Comparison of ENCODE assay signal across 24 mouse cellular contexts in the genomic region with DNA sequence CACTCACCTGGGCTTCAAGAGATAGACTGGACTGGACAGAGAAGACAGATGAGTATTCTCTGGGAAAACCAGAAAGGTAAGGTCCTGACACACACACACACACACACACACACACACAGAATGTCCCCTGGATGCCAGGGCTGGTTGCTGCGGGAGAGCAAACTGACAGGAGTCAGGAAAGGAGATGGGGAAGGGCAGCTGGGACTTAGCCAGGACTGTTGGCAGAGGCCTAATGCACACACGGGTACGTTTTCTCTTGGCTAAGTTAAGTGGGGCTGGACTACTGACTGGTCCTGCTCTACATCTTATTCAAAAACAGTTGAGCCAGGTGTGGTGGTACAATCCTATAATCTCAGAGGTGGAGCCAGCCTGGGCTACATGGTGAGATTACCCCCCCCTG. TPM values are rescaled to one million over a fixed set of nuclear protein-coding genes. Genes with fewer than 3 reads are reported as not detected.
DNase-seq lines count a peak whose midpoint lies in the region; TF ChIP-seq lines count a peak whose summit lies in the region.
"Had no signal": no experiment of that assay in that cellular context is flagged by ENCODE, and none has a peak within 500 bp of the region (broad histone marks: within the 10 kb centered on the region; RNA-seq: fewer than 3 reads in every experiment).

No protein-coding gene starts in this region.

- no peaks in the 10 kb centered on the region for H3K27me3 ChIP-seq in heart, adult 2 months (ENCODE audit: control insufficient read depth, insufficient read depth, low read length)
- no peaks in the 10 kb centered on the region for H3K27me3 ChIP-seq in myocyte (ENCODE audit: control insufficient read depth, insufficient read depth, insufficient read length)
- H3K27me3 ChIP-seq: embryonic facial prominence, embryonic 15.5 days had no signal

- no peak for TF ChIP-seq POLR2A in heart, adult 2 months (IDR thresholded peaks at IDR 0.05; ENCODE audit: insufficient read depth, low read depth, low read length)
- TF ChIP-seq POLR2A in myocyte (IDR thresholded peaks at IDR 0.05; ENCODE audit: insufficient read length, low read depth), result no peak

- TF ChIP-seq CTCF in heart, adult 2 months (IDR thresholded peaks at IDR 0.05), result no peak

- peaks cover 4% of the 10 kb centered on the region for H3K4me1 ChIP-seq in heart, adult 2 months (ENCODE audit: control insufficient read depth, insufficient read depth, low read length)
- H3K4me1 ChIP-seq: forebrain, embryonic 12.5 days had no signal

- TF ChIP-seq EP300 in heart, adult 2 months (IDR thresholded peaks at IDR 0.05; ENCODE audit: insufficient read depth, low read depth, low read length), result no peak

- H3K4me2 ChIP-seq in myocyte (ENCODE audit: low read depth), result no peak overlapping the region
- H3K4me2 ChIP-seq: embryonic facial prominence, embryonic 13.5 days; embryonic facial prominence, embryonic 15.5 days; forebrain, embryonic 12.5 days had no signal

- H3K4me3 ChIP-seq in heart, adult 2 months, result no peak overlapping the region
- H3K4me3 ChIP-seq in myocyte, result no peak overlapping the region
- H3K4me3 ChIP-seq: embryonic facial prominence, embryonic 13.5 days; embryonic facial prominence, embryonic 15.5 days; erythroblast, embryonic 14.5 days; forebrain, embryonic 10.5 days; forebrain, embryonic 12.5 days had no signal

- no peaks in the 10 kb centered on the region for H3K79me2 ChIP-seq in heart, adult 2 months (replicated peaks; ENCODE audit: control insufficient read depth, insufficient read depth, low read length)
- H3K79me2 ChIP-seq in myocyte (ENCODE audit: control insufficient read depth, insufficient read depth), result peaks cover 5% of the 10 kb centered on the region

- WGBS in heart, adult 2 months, result 51% methylated on average over 3 of the region's 3 CpGs

- H3K36me3 ChIP-seq in heart, adult 2 months (ENCODE audit: control insufficient read depth, insufficient read depth, low read length), result no peaks in the 10 kb centered on the region
- H3K36me3 ChIP-seq in myocyte (ENCODE audit: control insufficient read depth, insufficient read depth), result peaks cover 15% of the 10 kb centered on the region

- H3ac ChIP-seq in myocyte (ENCODE audit: control insufficient read depth, insufficient read length), result no peak overlapping the region

- DNase-seq in cerebellum, postnatal 14 days, result peak; percentile 53 to 58
- DNase-seq in cerebellum, adult 8-10 months, result no peak
- peak; percentile 87 for DNase-seq in heart, adult 11 months
- DNase-seq in heart, adult 2 months, result no peak
- DNase-seq in frontal cortex, postnatal 25 days (ENCODE audit: low spot score in 2 of 2), result no peak
- DNase-seq: adrenal gland, adult 2 months; adrenal gland, postnatal 10 days; adrenal gland, postnatal 25 days; cerebellum, adult 11 months; cerebellum, adult 2 months; cerebellum, adult 9-11 months; cerebellum, postnatal 36 days; embryo, embryonic 11 days had no signal

- H3K27ac ChIP-seq in heart, adult 2 months, result no peak overlapping the region
- H3K27ac ChIP-seq: forebrain, embryonic 12.5 days had no signal

- intact Hi-C loops in heart, adult 2 months (cut with DNase I), result loop anchor here (5.0 kb wide), 2 partner anchors 116 to 131 kb away; no protein-coding TSS in a partner anchor

- no peak overlapping the region for H3K9ac ChIP-seq in heart, adult 2 months (ENCODE audit: low read depth, low read length)
- H3K9ac ChIP-seq: embryonic facial prominence, embryonic 13.5 days; embryonic facial prominence, embryonic 15.5 days; forebrain, embryonic 12.5 days had no signal

TF ChIP-seq in myocyte, 11 proteins besides CTCF, POLR2A, EP300 and RAD21:
- TF ChIP-seq POLR2AphosphoS2 (IDR thresholded peaks at IDR 0.05; ENCODE audit: insufficient read length, low read depth), result no peak
- no peak for TF ChIP-seq E2F4 (IDR thresholded peaks at IDR 0.05; ENCODE audit: insufficient read depth)
- peak in 1 of 3 experiments; percentile 39 for TF ChIP-seq MYOG (IDR thresholded peaks at IDR 0.05; ENCODE audit: control insufficient read depth in 1 of 3, insufficient read depth in 1 of 3, insufficient read length in 2 of 3, low read depth in 2 of 3)
- TF ChIP-seq MYOD1 (IDR thresholded peaks at IDR 0.05; ENCODE audit: control insufficient read depth in 1 of 3, insufficient read length in 2 of 3, low read depth in 2 of 3), result peak in 2 of 3 experiments; percentile 34 to 67
- TF ChIP-seq REST (IDR thresholded peaks at IDR 0.05; ENCODE audit: insufficient read depth, insufficient read length), result no peak

RNA-seq across cellular contexts. Expression of a gene that starts 0.6 kb away (rescaled TPM):
- total RNA-seq in heart, adult 2 months (2021), result under 1 TPM; 0.20 to 0.42 TPM
- not detected in 2 replicates for polyA plus RNA-seq in heart, adult 2 months (2012; rRNA removed)
- polyA plus RNA-seq in myocyte (2012; fragmentation: generic; extraction: Trizol), result 110 TPM
- total RNA-seq: common myeloid progenitor, adult 5-6 weeks; MEL had no signal
- polyA plus RNA-seq: embryonic facial prominence, embryonic 11.5 days; erythroblast, embryonic 14.5 days; forebrain, embryonic 10.5 days had no signal

RNA-seq across cellular contexts. Expression of a gene that starts 9.1 kb away (rescaled TPM):
- 1 to 10 TPM; 1.6 to 2.3 TPM for total RNA-seq in heart, adult 2 months (2021)
- 0.85 and 1.4 TPM in 2 replicates for polyA plus RNA-seq in heart, adult 2 months (2012; rRNA removed)
- 2.4 TPM for polyA plus RNA-seq in myocyte (2012; fragmentation: generic; extraction: Trizol)
- total RNA-seq: common myeloid progenitor, adult 5-6 weeks had no signal
- polyA plus RNA-seq: erythroblast, embryonic 14.5 days had no signal

RNA-seq across cellular contexts. Expression of a gene that starts 15.7 kb away (rescaled TPM):
- under 1 TPM in 1 of 2 experiments, not detected in 1; 0.23 TPM for total RNA-seq in heart, adult 2 months (2021)
- polyA plus RNA-seq in heart, adult 2 months (2012; rRNA removed), result 0.41 and 0.73 TPM in 2 replicates
- 0.30 TPM for polyA plus RNA-seq in myocyte (2012; fragmentation: generic; extraction: Trizol)
- total RNA-seq: common myeloid progenitor, adult 5-6 weeks; MEL had no signal
- polyA plus RNA-seq: embryonic facial prominence, embryonic 11.5 days; embryonic facial prominence, embryonic 13.5 days; erythroblast, embryonic 14.5 days; forebrain, embryonic 10.5 days; forebrain, embryonic 14.5 days; forebrain, embryonic 16.5 days had no signal

RNA-seq across cellular contexts. Expression of a gene that starts 49.8 kb away (rescaled TPM):
- total RNA-seq in heart, adult 2 months (2021), result 1 to 10 TPM; 2.3 to 2.5 TPM
- polyA plus RNA-seq in heart, adult 2 months (2012; rRNA removed), result 5.0 and 5.5 TPM in 2 replicates
- polyA plus RNA-seq in myocyte (2012; fragmentation: generic; extraction: Trizol), result 32.3 TPM

RNA-seq across cellular contexts. Expression of a gene that starts 53.9 kb away (rescaled TPM):
- total RNA-seq in heart, adult 2 months (2021), result 10 to 100 TPM; 18.2 to 21.3 TPM
- polyA plus RNA-seq in heart, adult 2 months (2012; rRNA removed), result 15.1 and 21.4 TPM in 2 replicates
- 37.5 TPM for polyA plus RNA-seq in myocyte (2012; fragmentation: generic; extraction: Trizol)

Comparison
In these comparisons a context has a peak if more than half of its experiments do, and no peak if none do; other contexts are left out.
1. DNase-seq: peak in cerebellum, postnatal 14 days (2 of 2) and heart, adult 11 months (single experiment); none in cerebellum, adult 8-10 months (single experiment), heart, adult 2 months (0 of 2) and frontal cortex, postnatal 25 days (0 of 2).
2. RNA of a gene that starts 0.6 kb away (polyA plus RNA-seq): 110 TPM in myocyte (single experiment); not detected in heart, adult 2 months; every median in the first group is over 100 times any median in the second.